Mouse (Mus musculus): ENCODE results near the gene Rnf114. TPM values are rescaled to one million over a fixed set of nuclear protein-coding genes. Genes with fewer than 3 reads are reported as not detected.

Rnf114 gene
- polyA plus RNA-seq (2017; shearing (Covaris generic)): 100 to 1,000 TPM; 213 to 254 TPM

DNA sequence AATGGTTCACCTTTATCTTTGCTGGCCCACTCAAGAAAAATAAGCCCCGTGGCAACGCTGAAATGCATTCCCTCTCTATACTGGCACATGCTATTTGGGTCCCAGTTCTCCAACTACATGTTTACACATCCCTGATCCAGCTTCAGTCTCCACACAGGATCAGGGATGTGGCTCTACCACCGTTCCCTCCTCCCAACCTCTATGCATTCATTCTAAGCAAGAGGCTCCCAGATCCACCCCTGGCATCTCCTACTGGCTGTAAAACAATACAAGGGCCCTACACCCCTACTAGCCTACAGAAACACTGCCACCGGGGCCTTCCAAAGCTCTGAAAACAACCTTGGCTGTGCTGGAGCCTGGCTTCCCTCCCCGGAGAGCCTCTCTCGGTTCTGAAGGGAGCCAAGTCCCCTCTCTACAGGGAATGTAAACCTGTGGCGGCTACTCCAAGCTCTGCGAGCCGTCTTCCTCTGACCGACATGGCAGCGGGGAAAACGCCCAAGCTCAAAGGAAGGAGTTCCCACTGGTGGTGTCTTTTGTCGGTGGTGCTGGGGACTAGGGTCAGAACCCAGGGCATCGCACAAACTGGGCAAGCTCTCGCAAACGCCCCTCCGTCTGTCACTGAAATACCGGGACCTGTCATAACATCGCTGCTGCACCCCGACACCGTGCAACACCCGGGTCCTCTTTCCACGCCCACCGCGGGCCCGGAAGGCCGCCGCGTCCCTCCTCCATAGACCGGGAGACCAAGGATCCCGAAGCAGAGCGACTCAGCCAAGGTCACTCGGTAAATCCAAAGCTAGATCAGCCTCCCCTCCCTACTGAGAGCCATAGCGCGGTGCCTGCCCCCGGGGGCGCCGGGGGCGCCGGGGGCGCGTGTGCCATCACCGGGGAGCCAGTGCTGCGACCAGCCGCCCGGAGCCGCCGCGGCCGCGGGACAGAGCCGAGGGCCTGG is at the start of gene Rnf114:
Gene Rnf114, plus strand, starts transcription at position 889 of the 952 bp plus-strand sequence.

DNA sequence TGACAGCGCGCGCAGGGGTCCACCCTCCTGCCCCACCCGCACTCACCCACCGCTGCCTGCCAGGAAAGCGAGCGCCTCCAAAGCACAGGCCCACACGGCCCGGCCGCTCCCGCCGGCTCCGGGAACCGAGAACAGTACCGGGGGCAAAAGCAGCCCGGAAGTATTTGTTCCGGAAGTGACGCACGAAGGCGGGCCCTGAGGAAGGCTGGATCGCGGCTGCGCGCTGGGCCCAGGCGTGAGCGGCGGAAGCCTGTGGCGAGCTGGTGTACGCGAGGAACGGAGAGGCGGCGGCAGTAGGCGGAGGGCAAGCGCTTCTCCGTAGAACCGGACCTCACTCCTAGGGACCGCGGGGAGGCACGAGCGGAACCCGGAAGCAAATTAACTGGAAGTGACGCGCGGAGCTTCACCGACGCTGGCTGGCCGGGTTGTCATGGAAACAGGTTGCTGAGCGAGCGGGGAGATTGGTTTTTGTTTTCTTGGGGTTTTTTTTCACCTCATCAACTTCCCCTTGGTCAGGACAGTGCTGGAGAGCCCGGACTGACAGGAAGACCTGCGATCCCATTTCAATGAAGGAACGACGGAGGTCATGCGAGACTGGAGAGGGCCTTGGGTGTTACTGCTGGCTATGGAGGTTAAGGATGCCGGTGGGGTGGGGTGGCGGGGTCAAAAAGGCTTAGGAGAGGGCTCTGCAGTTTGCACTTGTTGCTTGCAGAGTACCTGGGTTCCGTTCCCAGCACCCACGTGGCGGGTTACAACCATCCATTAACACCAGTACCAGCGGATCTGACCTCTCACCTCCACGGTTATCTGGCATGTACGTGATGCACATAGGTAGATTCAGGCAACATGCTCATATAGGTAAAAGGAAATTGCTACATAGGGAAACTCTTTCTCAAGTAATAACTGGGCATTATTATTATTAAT is 530 bp downstream of the Rnf114 start, which contains the start of gene Spata2:
Gene Spata2, minus strand, starts transcription at position 175 of the 924 bp plus-strand sequence.

DNA sequence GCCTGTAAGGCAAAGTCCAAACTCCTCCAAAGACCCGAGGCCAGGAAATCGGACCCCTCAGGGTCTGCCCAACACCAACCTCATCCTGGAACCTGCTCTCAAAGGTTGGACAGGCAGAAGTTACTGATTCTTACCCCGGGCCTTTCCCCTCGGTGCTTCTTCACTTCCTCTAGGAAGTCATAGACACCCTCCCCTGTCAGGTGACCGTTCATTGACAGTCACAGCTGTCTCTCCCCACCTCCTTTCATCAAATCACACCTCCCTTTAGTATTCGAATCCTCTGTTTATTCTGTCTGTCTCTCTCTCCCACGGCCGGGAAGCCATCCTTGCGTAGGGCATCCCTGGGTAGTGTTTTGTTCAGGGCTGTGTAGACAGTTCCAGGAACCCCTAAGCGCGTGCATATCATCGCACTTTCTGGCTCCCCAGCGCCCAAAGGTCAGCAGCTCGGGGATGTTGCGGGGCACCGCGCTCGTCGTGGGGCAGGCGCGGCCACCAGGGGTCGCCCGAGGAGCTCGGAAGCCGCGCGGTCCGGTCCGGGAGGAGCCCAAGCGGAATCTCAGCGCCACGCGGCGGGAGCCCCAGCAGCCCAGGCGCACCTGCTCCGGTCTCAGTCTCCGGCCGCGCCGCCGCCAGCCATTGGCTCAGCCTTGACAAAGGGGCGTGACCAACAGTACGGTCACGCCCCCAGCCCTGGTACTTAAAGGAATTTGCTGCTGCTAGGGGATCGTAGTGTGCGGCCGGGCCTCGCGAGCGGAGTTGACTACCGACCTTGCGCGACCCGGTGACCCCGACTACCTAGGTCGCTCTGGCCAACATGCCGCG is 45.2 kb downstream of the Rnf114 start, which contains the start of gene Snai1:
Gene Snai1, plus strand, starts transcription at position 720 of the 822 bp plus-strand sequence.

Other genes starting within 250 kb of the Rnf114 start
- gene B4galt5, start 143.5 kb upstream of the Rnf114 start, polyA plus RNA-seq (2017; shearing (Covaris generic)): 10 to 100 TPM; 21.5 to 32.3 TPM
- 10 to 100 TPM; 59.6 to 78.9 TPM for gene Slc9a8, start 70.9 kb upstream of the Rnf114 start, polyA plus RNA-seq (2017; shearing (Covaris generic))
- 10 to 100 TPM; 24.1 to 30.1 TPM for gene Spata2, start 242 bp downstream of the Rnf114 start, polyA plus RNA-seq (2017; shearing (Covaris generic))
- under 1 TPM in 1 of 2 experiments, not detected in 1; 0.69 TPM for gene Snai1, start 45.5 kb downstream of the Rnf114 start, polyA plus RNA-seq (2017; shearing (Covaris generic))
- 100 to 1,000 TPM; 259 to 269 TPM for gene Ube2v1, start 139.4 kb downstream of the Rnf114 start, polyA plus RNA-seq (2017; shearing (Covaris generic))
- 10 to 100 TPM; 19.1 to 24.6 TPM for gene Gm20431, start 168.9 kb downstream of the Rnf114 start, polyA plus RNA-seq (2017; shearing (Covaris generic))
- 10 to 100 TPM; 51.3 to 69.3 TPM for gene Cebpb, start 196.3 kb downstream of the Rnf114 start, polyA plus RNA-seq (2017; shearing (Covaris generic))
- gene Tmem189, start 197.2 kb downstream of the Rnf114 start, polyA plus RNA-seq (2017; shearing (Covaris generic)): 100 to 1,000 TPM in 1 of 2 experiments, 10 to 100 TPM in 1; 83.2 to 124 TPM